Mouse (Mus musculus): ENCODE data around the gene 2210408I21Rik. TPM values are rescaled to one million over a fixed set of nuclear protein-coding genes. Genes with fewer than 3 reads are reported as not detected.

Gene 2210408I21Rik
- total and polyA plus RNA-seq, 2 experiments from 2014 or later: 9.9 to 15.8 TPM

DNA sequence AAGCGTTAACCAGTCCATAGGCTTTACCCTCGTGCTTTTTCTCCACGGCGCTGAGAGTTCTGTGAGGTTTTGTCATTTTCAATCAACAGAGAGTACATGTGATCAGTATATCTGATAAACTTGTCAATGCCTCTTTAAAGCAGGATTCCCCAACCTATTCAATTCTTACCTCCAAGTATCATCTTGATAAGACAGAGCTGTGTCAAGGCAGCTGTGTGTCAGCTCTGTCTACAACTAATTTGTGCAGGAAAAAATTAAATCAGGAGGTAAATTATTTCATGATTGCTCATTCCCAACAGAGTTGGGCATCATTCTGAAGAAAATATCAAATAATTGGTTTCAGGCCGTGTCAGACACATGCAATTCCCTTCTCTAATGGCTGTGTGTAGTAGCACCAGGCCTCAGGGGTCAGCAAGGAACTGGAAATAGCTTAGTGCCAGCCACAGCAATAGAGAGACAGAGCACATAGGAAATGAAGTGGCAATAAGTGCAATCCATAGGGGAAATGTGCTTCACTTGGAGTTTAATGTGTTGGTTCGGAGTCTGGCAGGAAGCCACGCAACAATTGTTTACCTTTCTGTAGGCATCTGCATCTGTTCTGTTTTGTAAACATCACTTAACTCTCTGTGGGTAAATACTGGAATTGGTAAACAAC lies 73.6 kb downstream of the 2210408I21Rik start:
- Histone ChIP-seq H3K27ac (ENCODE audit: low read depth, low read length) (no peak overlapping the region), H3K27me3 (ENCODE audit: insufficient read depth, low read length) (no peaks in the 10 kb centered on the region), H3K36me3 (ENCODE audit: insufficient read depth, low read length) (no peaks in the 10 kb centered on the region), H3K9me3 (ENCODE audit: low read length) (no peaks in the 10 kb centered on the region), H3K4me1 (ENCODE audit: insufficient read depth, low read length) (no peaks in the 10 kb centered on the region), H3K9ac (replicated peaks; ENCODE audit: low read length, poor library complexity, severe bottlenecking) (no peak overlapping the region), H3K4me2 (ENCODE audit: low read depth, low read length, poor library complexity, severe bottlenecking) (no peak overlapping the region), H3K4me3 (ENCODE audit: low read depth, low read length) (no peak overlapping the region)
- no peak for TF ChIP-seq CTCF (IDR thresholded peaks at IDR 0.05)
- ATAC-seq (ENCODE audit: low FRiP score): no peak
- 58% methylated on average over 7 of the region's 7 CpGs for WGBS
- peak; percentile 19 for DNase-seq (ENCODE audit: low spot score)

DNA sequence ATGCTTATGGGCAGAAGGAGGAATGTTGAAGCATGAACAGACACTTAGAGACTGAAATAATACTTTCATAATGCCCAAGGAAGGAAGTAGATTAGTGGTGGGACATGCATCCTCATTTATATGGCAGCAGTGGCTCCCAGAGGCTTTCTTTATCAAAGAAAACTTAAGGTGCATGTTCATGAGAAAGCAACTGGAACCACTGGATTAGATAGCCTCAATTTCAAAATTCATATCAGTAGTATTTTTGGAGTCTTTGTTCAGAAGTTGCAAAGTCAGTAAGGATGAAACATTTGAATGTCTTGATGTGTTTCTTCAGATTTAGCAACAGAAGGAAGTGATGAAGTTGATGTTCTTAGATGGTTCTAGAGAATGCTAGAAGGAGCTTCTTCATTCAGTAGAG lies 77.9 kb downstream of the 2210408I21Rik start:
- H3K27ac ChIP-seq (ENCODE audit: low read depth, low read length): no peak overlapping the region
- no peak for DNase-seq (ENCODE audit: low spot score)
- no peaks in the 10 kb centered on the region for H3K9me3 ChIP-seq (ENCODE audit: low read length)
- H3K36me3 ChIP-seq (ENCODE audit: insufficient read depth, low read length): no peaks in the 10 kb centered on the region
- no peak overlapping the region for H3K9ac ChIP-seq (replicated peaks; ENCODE audit: low read length, poor library complexity, severe bottlenecking)
- no peak overlapping the region for H3K4me2 ChIP-seq (ENCODE audit: low read depth, low read length, poor library complexity, severe bottlenecking)
- H3K27me3 ChIP-seq (ENCODE audit: insufficient read depth, low read length): no peaks in the 10 kb centered on the region
- no peak overlapping the region for H3K4me3 ChIP-seq (ENCODE audit: low read depth, low read length)
- H3K4me1 ChIP-seq (ENCODE audit: insufficient read depth, low read length): no peaks in the 10 kb centered on the region
- no peak for ATAC-seq (ENCODE audit: low FRiP score)
- no peak for TF ChIP-seq CTCF (IDR thresholded peaks at IDR 0.05)

DNA sequence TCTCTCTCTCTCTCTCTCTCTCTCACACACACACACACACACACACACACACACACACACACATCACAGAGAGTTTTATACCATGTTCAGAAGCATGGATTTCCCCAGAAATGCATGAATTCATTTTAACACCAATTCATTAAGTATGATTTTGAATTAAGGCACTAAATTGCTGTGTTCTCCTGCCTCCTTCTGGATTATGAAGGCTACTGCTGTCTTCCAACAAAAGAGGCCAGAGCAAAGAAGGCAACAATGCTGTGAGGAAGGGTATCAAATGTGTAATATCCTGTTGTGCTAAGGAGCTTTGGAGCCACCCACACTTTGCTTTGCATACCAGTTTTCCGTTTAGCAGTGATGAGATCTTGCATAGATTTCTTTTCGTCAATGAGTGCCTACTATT lies 80.1 kb downstream of the 2210408I21Rik start:
- DNase-seq (ENCODE audit: low spot score): no peak
- no peak overlapping the region for H3K27ac ChIP-seq (ENCODE audit: low read depth, low read length)
- no peak overlapping the region for H3K9ac ChIP-seq (replicated peaks; ENCODE audit: low read length, poor library complexity, severe bottlenecking)
- H3K27me3 ChIP-seq (ENCODE audit: insufficient read depth, low read length): no peaks in the 10 kb centered on the region
- 86% methylated on average over 2 of the region's 2 CpGs for WGBS
- H3K9me3 ChIP-seq (ENCODE audit: low read length): no peaks in the 10 kb centered on the region
- H3K4me3 ChIP-seq (ENCODE audit: low read depth, low read length): no peak overlapping the region
- no peak overlapping the region for H3K4me2 ChIP-seq (ENCODE audit: low read depth, low read length, poor library complexity, severe bottlenecking)
- ATAC-seq (ENCODE audit: low FRiP score): no peak
- H3K36me3 ChIP-seq (ENCODE audit: insufficient read depth, low read length): no peaks in the 10 kb centered on the region
- no peaks in the 10 kb centered on the region for H3K4me1 ChIP-seq (ENCODE audit: insufficient read depth, low read length)
- TF ChIP-seq CTCF (IDR thresholded peaks at IDR 0.05): peak; percentile 47

DNA sequence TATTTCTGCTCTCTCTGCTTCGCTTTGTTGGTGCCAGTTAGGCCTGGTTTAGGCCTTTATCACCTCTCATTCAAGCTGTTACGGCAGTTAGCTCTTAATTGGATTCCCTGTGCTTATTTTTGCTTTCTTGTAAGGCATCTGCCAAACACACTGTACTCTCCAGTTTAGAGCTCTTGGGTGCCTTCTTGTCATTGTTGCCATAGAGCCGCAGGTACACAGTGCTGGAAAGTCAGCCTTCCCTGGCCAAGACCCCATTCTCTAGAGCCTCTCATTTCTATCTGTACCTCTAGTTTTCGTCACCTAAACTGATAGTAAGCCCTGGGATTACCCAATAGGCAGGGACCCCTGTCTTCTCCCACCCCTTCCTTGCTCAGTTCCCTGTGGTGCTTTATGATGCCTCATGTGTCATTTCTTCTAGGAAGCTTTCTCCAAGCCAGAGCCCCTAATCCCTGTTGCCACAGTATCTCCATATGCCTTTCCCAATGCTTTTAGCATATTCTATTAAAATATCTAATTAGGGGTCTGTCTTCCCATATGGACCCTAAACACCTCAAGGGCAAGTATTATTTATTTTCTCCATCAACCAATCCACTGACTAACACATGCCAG lies 82.4 kb downstream of the 2210408I21Rik start:
- Histone ChIP-seq H3K9ac (replicated peaks; ENCODE audit: low read length, poor library complexity, severe bottlenecking) (no peak overlapping the region), H3K9me3 (ENCODE audit: low read length) (no peaks in the 10 kb centered on the region), H3K4me2 (ENCODE audit: low read depth, low read length, poor library complexity, severe bottlenecking) (no peak overlapping the region), H3K36me3 (ENCODE audit: insufficient read depth, low read length) (no peaks in the 10 kb centered on the region), H3K27me3 (ENCODE audit: insufficient read depth, low read length) (no peaks in the 10 kb centered on the region), H3K4me1 (ENCODE audit: insufficient read depth, low read length) (no peaks in the 10 kb centered on the region), H3K27ac (ENCODE audit: low read depth, low read length) (no peak overlapping the region), H3K4me3 (ENCODE audit: low read depth, low read length) (no peak overlapping the region)
- ATAC-seq (ENCODE audit: low FRiP score): no peak
- 84% methylated on average over 4 of the region's 4 CpGs for WGBS
- TF ChIP-seq CTCF (IDR thresholded peaks at IDR 0.05): no peak
- no peak for DNase-seq (ENCODE audit: low spot score)

DNA sequence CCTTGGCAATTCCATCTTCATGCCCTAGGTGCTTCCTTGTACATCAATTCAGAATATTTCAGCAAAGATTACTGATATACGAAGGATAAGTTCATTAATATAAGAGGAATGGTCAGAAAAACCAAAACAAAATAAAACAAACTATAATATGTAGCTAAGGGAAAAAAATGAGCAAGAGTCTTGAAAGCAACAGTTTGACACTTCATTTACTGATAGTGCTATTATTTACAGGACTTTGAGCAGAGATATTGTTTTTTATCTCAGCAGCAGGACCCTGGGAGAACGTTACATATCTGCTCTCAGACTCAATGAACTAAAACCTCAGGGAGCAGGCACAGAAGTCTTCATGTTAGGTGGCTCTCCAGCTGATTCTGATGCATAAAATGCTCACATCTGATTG lies 85.7 kb downstream of the 2210408I21Rik start:
- Histone ChIP-seq H3K27me3 (ENCODE audit: insufficient read depth, low read length) (no peaks in the 10 kb centered on the region), H3K9me3 (ENCODE audit: low read length) (no peaks in the 10 kb centered on the region), H3K36me3 (ENCODE audit: insufficient read depth, low read length) (no peaks in the 10 kb centered on the region), H3K4me3 (ENCODE audit: low read depth, low read length) (no peak overlapping the region), H3K27ac (ENCODE audit: low read depth, low read length) (no peak overlapping the region), H3K9ac (replicated peaks; ENCODE audit: low read length, poor library complexity, severe bottlenecking) (no peak overlapping the region), H3K4me2 (ENCODE audit: low read depth, low read length, poor library complexity, severe bottlenecking) (no peak overlapping the region), H3K4me1 (ENCODE audit: insufficient read depth, low read length) (no peaks in the 10 kb centered on the region)
- no peak for DNase-seq (ENCODE audit: low spot score)
- no peak for TF ChIP-seq CTCF (IDR thresholded peaks at IDR 0.05)
- ATAC-seq (ENCODE audit: low FRiP score): no peak
- 84% methylated on average over 2 of the region's 2 CpGs for WGBS

DNA sequence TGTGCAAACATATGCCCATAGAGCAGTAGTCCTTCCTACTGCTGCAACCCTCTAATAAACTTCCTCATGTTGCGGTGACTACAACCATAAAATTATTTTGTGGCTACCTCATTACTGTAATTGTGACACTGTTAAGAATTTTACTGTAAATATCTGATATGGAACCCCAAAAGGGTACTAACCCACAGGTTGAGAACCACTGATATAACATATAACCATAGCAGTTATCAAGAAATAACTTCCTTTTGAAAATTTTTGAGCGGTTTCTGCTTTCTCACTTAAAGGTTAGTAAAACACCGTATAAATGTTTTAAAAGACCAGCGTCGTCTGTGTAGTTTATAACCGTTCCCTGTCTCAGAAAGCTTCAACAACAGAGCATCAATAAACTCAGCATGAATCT lies 121.2 kb downstream of the 2210408I21Rik start:
- H3K9ac ChIP-seq (replicated peaks; ENCODE audit: low read length, poor library complexity, severe bottlenecking): no peak overlapping the region
- DNase-seq (ENCODE audit: low spot score): no peak
- 94% methylated on average over 6 of the region's 6 CpGs for WGBS
- H3K9me3 ChIP-seq (ENCODE audit: low read length): no peaks in the 10 kb centered on the region
- no peaks in the 10 kb centered on the region for H3K27me3 ChIP-seq (ENCODE audit: insufficient read depth, low read length)
- no peak overlapping the region for H3K27ac ChIP-seq (ENCODE audit: low read depth, low read length)
- H3K4me1 ChIP-seq (ENCODE audit: insufficient read depth, low read length): no peaks in the 10 kb centered on the region
- no peak overlapping the region for H3K4me3 ChIP-seq (ENCODE audit: low read depth, low read length)
- TF ChIP-seq CTCF (IDR thresholded peaks at IDR 0.05): no peak
- no peak for ATAC-seq (ENCODE audit: low FRiP score)
- no peaks in the 10 kb centered on the region for H3K36me3 ChIP-seq (ENCODE audit: insufficient read depth, low read length)
- no peak overlapping the region for H3K4me2 ChIP-seq (ENCODE audit: low read depth, low read length, poor library complexity, severe bottlenecking)

Measured in midbrain, postnatal 0 days (tissue).